Mouse (Mus musculus) kidney, postnatal 0 days (tissue): ENCODE results near the gene Gm5640. TPM values are rescaled to one million over a fixed set of nuclear protein-coding genes. Genes with fewer than 3 reads are reported as not detected.
"Not testable (repeated sequence)": the region's sequence is repeated elsewhere in the genome, so short reads cannot be mapped to it uniquely, and the experiment has no call there.

ENCODE experiments used
- ATAC-seq: fragments of 200-750 bp; cut with Nextera tagmentation; replicated peaks from 2 replicates; pipeline ENCODE4 v1.8.0; 2017; ENCODE audit warnings: low read depth, moderate number of reproducible peaks, moderate TSS enrichment, moderate library complexity; ENCODE audit not compliant: low FRiP score
- DNase-seq: peaks from one replicate; pipeline ENCODE4 v3.0.0-alpha.2; 2016; ENCODE audit warnings: low spot score
- H3K27ac ChIP-seq: fragments of 300-500 bp; sonication (generic); 2 replicates; pipeline ENCODE4 v1.5.1; 2014; ENCODE audit warnings: mild to moderate bottlenecking
- H3K27me3 ChIP-seq: fragments of 300-500 bp; sonication (generic); 2 replicates; pipeline ENCODE4 v1.6.1; 2014; ENCODE audit warnings: low read length, mixed read lengths; ENCODE audit not compliant: insufficient read depth
- H3K36me3 ChIP-seq: fragments of 300-500 bp; sonication (generic); 2 replicates; pipeline ENCODE4 v1.6.1; 2014; ENCODE audit warnings: low read length, mixed read lengths; ENCODE audit not compliant: insufficient read depth
- H3K4me1 ChIP-seq: fragments of 300-500 bp; sonication (generic); replicated peaks from 2 replicates; pipeline ENCODE4 v1.6.1; 2014; ENCODE audit warnings: antibody characterized with exemption, low read length, mixed read lengths; ENCODE audit not compliant: insufficient read depth
- H3K4me2 ChIP-seq: fragments of 300-500 bp; sonication (generic); 2 replicates; pipeline ENCODE4 v1.6.1; 2014; ENCODE audit warnings: mild to moderate bottlenecking, low read length, moderate library complexity, mixed read lengths
- H3K4me3 ChIP-seq: fragments of 300-500 bp; sonication (generic); replicated peaks from 2 replicates; pipeline ENCODE4 v1.5.1; 2014; ENCODE audit warnings: low read depth, low read length
- H3K9ac ChIP-seq: fragments of 300-500 bp; sonication (generic); 2 replicates; pipeline ENCODE4 v1.6.1; 2014; ENCODE audit warnings: low read depth, low read length
- H3K9me3 ChIP-seq: fragments of 300-500 bp; sonication (generic); replicated peaks from 2 replicates; pipeline ENCODE4 v1.6.1; 2016; ENCODE audit warnings: low read length, inconsistent platforms, mixed read lengths
- CTCF ChIP-seq: IDR thresholded peaks from 2 replicates; pipeline ENCODE4 v1.5.1; 2016; ENCODE audit warnings: antibody characterized with exemption, low read depth, mild to moderate bottlenecking, moderate library complexity
- WGBS: fragments of 180-500 bp; shearing (Covaris S2); extraction: QIAGEN DNeasy Blood & Tissue Kit; methylation state at CpG from one replicate; pipeline ENCODE4 v1.1.7; 2014; 5-methylcytosine and 5-hydroxymethylcytosine counted together
- polyA plus RNA-seq: library from polyadenylated mRNA; unstranded; fragments of >200 nt; fragmentation: Nextera tagmentation; extraction: Ambion mirVana; gene quantifications from 2 replicates; pipeline ENCODE4 v1.2.1, GENCODE M21; 2015

Gene Gm5640
- not detected in 2 replicates for polyA plus RNA-seq

DNA sequence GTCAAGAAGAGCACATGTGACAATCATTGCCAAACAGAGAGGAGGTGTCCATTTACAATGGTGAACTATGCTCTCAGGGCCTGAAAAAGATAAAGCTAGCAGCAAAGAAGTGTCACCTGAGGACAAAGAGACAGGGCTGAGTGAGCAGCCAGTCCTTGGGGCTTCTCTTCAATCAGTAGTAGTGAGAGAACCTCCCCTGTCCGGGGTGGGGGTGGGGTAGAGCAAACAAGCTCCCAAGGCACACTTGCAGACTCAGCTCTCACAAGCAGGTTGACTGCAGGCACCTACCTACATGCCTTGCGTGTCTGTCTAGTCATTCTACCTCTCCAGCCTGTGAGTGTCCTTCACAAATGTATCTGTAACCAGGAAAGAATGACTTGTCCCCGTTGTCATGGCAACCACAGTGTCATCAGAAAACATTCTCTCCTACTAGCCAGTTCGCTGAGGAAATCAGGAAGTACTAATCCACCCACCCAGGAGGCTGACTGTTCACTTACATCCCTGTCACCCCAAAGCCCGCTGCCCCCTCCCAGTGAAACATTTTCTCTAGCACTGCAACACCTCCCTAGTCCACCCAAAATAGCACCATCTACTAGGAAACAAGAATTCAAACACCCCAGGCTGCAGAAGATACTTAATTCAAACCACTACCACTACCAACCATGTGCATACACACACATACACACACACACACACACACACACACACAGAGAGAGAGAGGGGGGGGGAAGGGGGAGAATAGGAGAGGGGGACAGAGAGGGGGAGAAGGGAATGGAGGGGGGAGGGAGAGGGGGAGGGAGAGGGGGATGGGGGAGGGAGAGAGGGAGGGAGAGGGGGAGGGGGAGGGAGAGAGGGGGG is at the start of gene Gm5640:
TSS of gene Gm5640 (minus strand) at position 170 of the 858 bp plus-strand sequence.
- H3K9me3 ChIP-seq, DNase-seq, H3K36me3 ChIP-seq, H3K4me3 ChIP-seq, H3K27me3 ChIP-seq, H3K4me1 ChIP-seq, H3K4me2 ChIP-seq, H3K9ac ChIP-seq, H3K27ac ChIP-seq: not testable (repeated sequence)
- WGBS = 64% methylated on average over 2 of the region's 5 CpGs
- ATAC-seq = peak; percentile 76

DNA sequence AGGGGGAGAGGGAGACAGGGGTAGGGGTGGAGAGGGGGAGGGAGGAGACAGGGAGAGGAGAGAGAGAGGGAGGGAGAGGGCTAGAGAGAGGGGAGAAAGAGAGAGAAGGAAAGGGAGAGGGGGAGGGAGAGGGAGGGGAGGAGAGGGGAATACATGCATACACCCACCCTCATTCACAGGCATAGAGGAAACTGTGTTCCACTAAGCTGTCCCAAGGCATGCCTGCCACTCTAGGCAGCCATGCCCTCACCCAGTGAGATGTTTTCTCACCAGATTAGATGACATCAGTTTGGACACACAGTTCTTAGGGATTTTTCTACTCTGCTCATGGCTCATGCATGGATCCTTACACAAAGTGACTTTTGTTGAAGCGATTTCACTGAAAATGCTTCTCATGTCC is 958 bp upstream of the Gm5640 start:
- not testable (repeated sequence) for H3K4me3 ChIP-seq, ATAC-seq

DNA sequence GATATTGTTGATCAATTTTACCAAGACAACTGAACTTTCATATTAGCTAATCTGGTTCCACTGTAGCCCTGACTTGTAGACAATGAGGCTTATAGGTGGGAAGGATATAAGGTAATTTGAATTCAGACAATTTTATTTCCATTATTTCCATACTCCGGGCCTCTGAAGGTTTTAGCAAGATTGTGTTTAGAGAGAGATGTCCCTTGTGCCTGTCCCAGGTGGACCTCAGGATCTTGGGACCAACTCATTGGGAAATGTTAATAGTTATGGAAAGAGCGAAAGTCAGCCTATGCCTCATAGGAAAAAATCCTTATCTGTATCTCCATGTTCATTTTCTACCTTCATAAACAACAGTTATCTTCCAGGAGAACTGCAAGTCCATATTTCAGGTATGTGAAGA is 53.1 kb downstream of the Gm5640 start, which contains the start of gene Olfr1325:
TSS of gene Olfr1325 (plus strand) at position 301 of the 400 bp plus-strand sequence.
- H3K4me2 ChIP-seq = no peak within 1 kb of the TSS
- ATAC-seq = no peak
- TF ChIP-seq CTCF = no peak
- no peak within 1 kb of the TSS for H3K4me3 ChIP-seq
- WGBS = 85% methylated on average over 2 of the region's 2 CpGs
- no peaks in the 10 kb centered on the region for H3K9me3 ChIP-seq
- no peak within 1 kb of the TSS for H3K27ac ChIP-seq
- no peaks in the 10 kb centered on the region for H3K4me1 ChIP-seq
- no peaks in the 10 kb centered on the region for H3K27me3 ChIP-seq
- H3K36me3 ChIP-seq = no peaks in the 10 kb centered on the region
- no peak for DNase-seq
- no peak within 1 kb of the TSS for H3K9ac ChIP-seq

More for the DNA sequence above, 958 bp upstream of the Gm5640 start:
- not testable (repeated sequence) for H3K36me3 ChIP-seq, H3K4me1 ChIP-seq, H3K27ac ChIP-seq, H3K27me3 ChIP-seq, H3K4me2 ChIP-seq, DNase-seq, H3K9me3 ChIP-seq, H3K9ac ChIP-seq
- WGBS = no CpG with 5 or more reads among the region's 1 CpGs

Other genes starting within 250 kb of the Gm5640 start
- gene G6pdx, start 216.4 kb downstream of the Gm5640 start, polyA plus RNA-seq = 31.8 and 34.5 TPM in 2 replicates
- not detected in 2 replicates for gene Gm6880, start 164.2 kb downstream of the Gm5640 start, polyA plus RNA-seq
- gene Olfr1326-ps1, start 70.7 kb downstream of the Gm5640 start, polyA plus RNA-seq = not detected in 2 replicates
- not detected in 2 replicates for gene Olfr1325, start 53.0 kb downstream of the Gm5640 start, polyA plus RNA-seq
- gene Gm6890, start 95.3 kb upstream of the Gm5640 start, polyA plus RNA-seq = not detected in 2 replicates
- gene Gm5936, start 191.6 kb upstream of the Gm5640 start, polyA plus RNA-seq = not detected in 2 replicates